Mouse (Mus musculus): ENCODE results near the gene Tmem229a. TPM values are rescaled to one million over a fixed set of nuclear protein-coding genes. Genes with fewer than 3 reads are reported as not detected.

Gene Tmem229a
- total RNA-seq, 2 experiments from 2014 or later: not detected

Other genes starting within 250 kb of the Tmem229a start
- not detected in 2 replicates for gene Hyal6, start 223.1 kb downstream of the Tmem229a start, total RNA-seq (2014; fragmentation: Nextera tagmentation)
- not detected in 2 replicates for gene Hyal6, start 223.1 kb downstream of the Tmem229a start, total RNA-seq (2017)
- not detected in 2 replicates for gene Hyal4, start 208.0 kb downstream of the Tmem229a start, total RNA-seq (2014; fragmentation: Nextera tagmentation)
- not detected in 2 replicates for gene Hyal4, start 208.0 kb downstream of the Tmem229a start, total RNA-seq (2017)
- gene Spam1, start 165.1 kb downstream of the Tmem229a start, total RNA-seq (2014; fragmentation: Nextera tagmentation): not detected in 2 replicates
- not detected in 2 replicates for gene Spam1, start 165.1 kb downstream of the Tmem229a start, total RNA-seq (2017)
- not detected in 2 replicates for gene Hyal5, start 98.3 kb downstream of the Tmem229a start, total RNA-seq (2014; fragmentation: Nextera tagmentation)
- not detected in 2 replicates for gene Hyal5, start 98.3 kb downstream of the Tmem229a start, total RNA-seq (2017)

Data from megakaryocyte-erythroid progenitor cell, adult 5-6 weeks (primary cell).